Mouse (Mus musculus): ENCODE measurements around the gene Zfp710.

- TF ChIP-seq CTCF (IDR thresholded peaks at IDR 0.05; ENCODE audit: low read depth, low read length) = no peak
- TF ChIP-seq POLR2A (IDR thresholded peaks at IDR 0.05; ENCODE audit: extremely low read depth, insufficient read depth, low read length) = no peak
Observed at GRCm38 (mm10) chr7:80103335-80103734, 78.7 kb downstream of the Zfp710 start.
